Mouse (Mus musculus): Measurements from ENCODE around the gene Ush1g. TPM values are rescaled to one million over a fixed set of nuclear protein-coding genes. Genes with fewer than 3 reads are reported as not detected.

Gene Ush1g
- not detected in 2 replicates for polyA plus RNA-seq (2015; fragmentation: Nextera tagmentation; extraction: Ambion mirVana)

DNA sequence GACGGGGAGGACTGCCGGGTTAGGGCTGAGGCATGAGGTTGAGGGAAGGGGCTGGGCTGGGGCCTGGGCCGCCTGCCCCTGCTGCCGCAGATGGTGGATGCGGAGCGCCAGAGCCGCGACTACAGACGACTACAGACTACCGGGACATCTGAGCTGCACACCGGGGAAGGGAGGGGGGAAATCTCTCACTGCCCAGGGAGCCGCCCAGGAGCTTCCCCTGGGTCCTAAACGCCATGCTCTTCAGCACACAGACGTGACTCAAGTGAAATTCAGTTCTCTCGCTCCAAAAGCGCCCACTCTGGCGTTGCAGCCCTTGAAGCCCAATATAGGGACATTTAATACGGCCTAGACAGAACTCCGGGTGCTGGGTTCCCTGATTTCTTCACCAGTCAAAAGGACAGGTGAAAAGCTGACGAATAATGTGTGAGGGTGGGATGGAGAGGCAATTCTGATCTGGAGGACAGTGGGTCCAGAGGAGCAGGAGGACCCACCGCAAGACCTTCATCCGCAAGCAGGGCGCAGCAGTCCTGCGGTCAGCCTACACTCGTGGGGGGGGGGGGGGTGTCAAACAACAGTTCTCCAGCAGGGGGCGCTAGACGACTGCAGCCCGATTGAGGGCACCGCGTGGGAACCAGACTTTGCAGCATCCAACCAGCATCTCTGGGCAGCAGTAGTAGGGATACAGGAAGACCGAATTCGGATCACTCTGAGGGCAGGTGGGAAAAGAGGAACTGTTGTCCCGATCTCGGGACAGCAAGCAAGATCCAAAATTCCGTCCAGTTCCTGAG lies at the start of gene Ush1g:
Ush1g (minus strand) TSS at position 136 of the 788 bp plus-strand sequence.
- peaks cover 23% of the 10 kb centered on the region for H3K4me1 ChIP-seq
- H3K4me3 ChIP-seq: peak within 1 kb of the TSS; percentile 14; the same call in 1 of the 2 replicates
- H3K9me3 ChIP-seq (replicated peaks): no peaks in the 10 kb centered on the region
- H3K36me3 ChIP-seq (ENCODE audit: poor library complexity, severe bottlenecking): no peaks in the 10 kb centered on the region
- no peak within 1 kb of the TSS for H3K27ac ChIP-seq
- peak within 1 kb of the TSS; percentile 30 for H3K4me2 ChIP-seq
- H3K9ac ChIP-seq: peak within 1 kb of the TSS; percentile 21; the same call in 1 of the 2 replicates
- WGBS: 4% methylated on average over 35 of the region's 35 CpGs
- H3K27me3 ChIP-seq: peaks cover 91% of the 10 kb centered on the region
- ATAC-seq: peak; percentile 45; the same call in 1 of the 2 replicates

GRCm38 (mm10) chr11:115371354-115371753 lies 49.5 kb upstream of the Ush1g start:
- Histone ChIP-seq H3K27me3 (peaks cover 21% of the 10 kb centered on the region), H3K36me3 (ENCODE audit: poor library complexity, severe bottlenecking) (no peaks in the 10 kb centered on the region), H3K9ac (no peak overlapping the region), H3K4me1 (peaks cover 26% of the 10 kb centered on the region), H3K9me3 (replicated peaks) (no peaks in the 10 kb centered on the region), H3K27ac (no peak overlapping the region), H3K4me2 (no peak overlapping the region), H3K4me3 (no peak overlapping the region)
- no peak for ATAC-seq
- 75% methylated on average over 8 of the region's 8 CpGs for WGBS

DNA sequence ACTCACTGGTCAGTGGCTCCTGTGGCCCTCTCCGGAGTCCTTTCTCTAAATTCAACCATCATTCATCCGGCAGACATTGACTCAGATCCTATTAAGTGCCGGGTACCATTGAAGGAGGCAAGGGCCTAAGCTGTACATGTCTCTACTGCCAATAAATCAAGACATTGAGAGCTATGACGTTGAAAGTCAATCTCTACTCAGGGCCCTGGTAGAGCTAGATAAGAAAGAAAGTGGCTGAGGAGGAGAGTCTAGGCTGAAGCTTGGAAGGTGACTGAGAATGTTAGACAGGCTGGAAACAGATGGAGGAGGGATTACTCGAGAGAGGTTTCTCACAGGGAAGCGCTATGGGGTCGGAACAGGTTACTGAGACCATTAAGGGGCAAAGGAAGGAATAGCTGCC lies 48.5 kb upstream of the Ush1g start:
- peaks cover 32% of the 10 kb centered on the region for H3K4me1 ChIP-seq
- H3K9ac ChIP-seq: no peak overlapping the region
- 55% methylated on average over 7 of the region's 7 CpGs for WGBS
- no peaks in the 10 kb centered on the region for H3K36me3 ChIP-seq (ENCODE audit: poor library complexity, severe bottlenecking)
- H3K4me3 ChIP-seq: no peak overlapping the region
- no peak overlapping the region for H3K27ac ChIP-seq
- ATAC-seq: no peak
- no peak overlapping the region for H3K4me2 ChIP-seq
- peaks cover 24% of the 10 kb centered on the region for H3K27me3 ChIP-seq
- no peaks in the 10 kb centered on the region for H3K9me3 ChIP-seq (replicated peaks)

DNA sequence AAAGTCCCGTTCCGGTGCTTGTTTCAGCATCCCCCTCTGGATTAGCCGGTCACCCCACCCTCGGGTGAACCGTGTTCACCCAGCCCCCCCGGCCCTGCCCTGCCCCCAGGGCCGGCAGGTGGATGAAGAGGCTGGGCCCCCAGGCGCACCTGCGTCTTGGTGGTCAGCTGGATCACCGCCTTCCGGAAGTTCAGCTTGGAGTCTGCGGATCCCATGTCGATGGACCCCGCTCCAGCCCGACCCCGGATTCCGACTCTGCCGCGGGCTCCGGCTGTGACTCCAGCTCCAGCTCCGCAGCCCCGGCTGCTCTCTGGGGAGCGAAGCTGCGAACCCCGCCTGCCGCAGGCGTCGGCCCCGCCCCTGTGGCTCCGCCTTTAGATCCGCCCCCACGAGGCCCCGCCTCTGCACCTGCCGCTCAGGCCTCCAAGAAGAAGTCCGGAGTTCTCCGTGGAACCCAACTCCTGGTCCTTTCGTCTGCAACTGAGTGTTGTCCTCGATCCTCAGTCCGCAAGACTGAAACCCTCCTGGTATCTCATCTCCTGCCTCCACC lies 45.6 kb upstream of the Ush1g start, which contains the start of gene Hid1:
Hid1 (minus strand) TSS at position 362 of the 550 bp plus-strand sequence.
- Histone ChIP-seq H3K9ac (peak within 1 kb of the TSS; percentile 82), H3K27me3 (peaks cover 9% of the 10 kb centered on the region; the same call in 1 of the 2 replicates), H3K36me3 (ENCODE audit: poor library complexity, severe bottlenecking) (no peaks in the 10 kb centered on the region), H3K4me2 (peak within 1 kb of the TSS; percentile 99), H3K4me1 (peaks cover 16% of the 10 kb centered on the region), H3K4me3 (peak within 1 kb of the TSS; percentile 71), H3K9me3 (replicated peaks) (no peaks in the 10 kb centered on the region), H3K27ac (peak within 1 kb of the TSS; percentile 80)
- peak; percentile 88 for ATAC-seq
- WGBS: under 1% methylated on average over 32 of the region's 39 CpGs

GRCm38 (mm10) chr11:115366706-115367394 lies 45.0 kb upstream of the Ush1g start:
- H3K4me2 ChIP-seq: peak overlapping the region; percentile 99
- H3K4me3 ChIP-seq: peak overlapping the region; percentile 71
- peaks cover 9% of the 10 kb centered on the region; the same call in 1 of the 2 replicates for H3K27me3 ChIP-seq
- no peaks in the 10 kb centered on the region for H3K9me3 ChIP-seq (replicated peaks)
- no peaks in the 10 kb centered on the region for H3K36me3 ChIP-seq (ENCODE audit: poor library complexity, severe bottlenecking)
- H3K9ac ChIP-seq: peak overlapping the region; percentile 82
- peak overlapping the region; percentile 80 for H3K27ac ChIP-seq
- 3% methylated on average over 26 of the region's 28 CpGs for WGBS
- peak; percentile 76 for ATAC-seq
- H3K4me1 ChIP-seq: peaks cover 16% of the 10 kb centered on the region

- no peaks in the 10 kb centered on the region for H3K9me3 ChIP-seq (replicated peaks)
- peaks cover 9% of the 10 kb centered on the region; the same call in 1 of the 2 replicates for H3K27me3 ChIP-seq
- peak overlapping the region; percentile 82 for H3K9ac ChIP-seq
- H3K4me1 ChIP-seq: peaks cover 16% of the 10 kb centered on the region
- H3K4me3 ChIP-seq: peak overlapping the region; percentile 71
- 42% methylated on average over 7 of the region's 7 CpGs for WGBS
- H3K27ac ChIP-seq: peak overlapping the region; percentile 80; the same call in 1 of the 2 replicates
- ATAC-seq: peak; percentile 19
- H3K36me3 ChIP-seq (ENCODE audit: poor library complexity, severe bottlenecking): no peaks in the 10 kb centered on the region
- H3K4me2 ChIP-seq: peak overlapping the region; percentile 99
Measured at GRCm38 (mm10) chr11:115366039-115366705, 44.3 kb upstream of the Ush1g start.

GRCm38 (mm10) chr11:115364136-115364535 lies 42.3 kb upstream of the Ush1g start:
- H3K4me1 ChIP-seq: peaks cover 23% of the 10 kb centered on the region
- ATAC-seq: no peak
- no peaks in the 10 kb centered on the region for H3K36me3 ChIP-seq (ENCODE audit: poor library complexity, severe bottlenecking)
- 0 out of 2 replicates have a peak, but pooled peaks cover 6% of the 10 kb centered on the region for H3K27me3 ChIP-seq
- no peak overlapping the region for H3K27ac ChIP-seq
- no peaks in the 10 kb centered on the region for H3K9me3 ChIP-seq (replicated peaks)
- no peak overlapping the region for H3K9ac ChIP-seq
- H3K4me3 ChIP-seq: no peak overlapping the region
- WGBS: 88% methylated on average over 3 of the region's 3 CpGs
- H3K4me2 ChIP-seq: no peak overlapping the region; the same call in 1 of the 2 replicates

- H3K9ac ChIP-seq: 0 out of 2 replicates have a peak overlapping the region, but pooled peaks have one; percentile 19
- 65% methylated on average over 6 of the region's 6 CpGs for WGBS
- H3K4me3 ChIP-seq: no peak overlapping the region
- H3K4me1 ChIP-seq: peaks cover 14% of the 10 kb centered on the region
- H3K27me3 ChIP-seq: no peaks in the 10 kb centered on the region
- no peak overlapping the region for H3K4me2 ChIP-seq
- H3K27ac ChIP-seq: peak overlapping the region; percentile 4; the same call in 1 of the 2 replicates
- H3K36me3 ChIP-seq (ENCODE audit: poor library complexity, severe bottlenecking): peaks cover 17% of the 10 kb centered on the region; the same call in 1 of the 2 replicates
- H3K9me3 ChIP-seq (replicated peaks): no peaks in the 10 kb centered on the region
- no peak for ATAC-seq
Measured at GRCm38 (mm10) chr11:115359726-115360125, 37.9 kb upstream of the Ush1g start.

- WGBS: 42% methylated on average over 3 of the region's 3 CpGs
- no peaks in the 10 kb centered on the region for H3K9me3 ChIP-seq (replicated peaks)
- no peak for ATAC-seq
- peak overlapping the region; percentile 19; the same call in 1 of the 2 replicates for H3K9ac ChIP-seq
- peaks cover 17% of the 10 kb centered on the region; the same call in 1 of the 2 replicates for H3K36me3 ChIP-seq (ENCODE audit: poor library complexity, severe bottlenecking)
- H3K4me2 ChIP-seq: no peak overlapping the region
- H3K27ac ChIP-seq: peak overlapping the region; percentile 4
- H3K27me3 ChIP-seq: no peaks in the 10 kb centered on the region
- H3K4me1 ChIP-seq: peaks cover 14% of the 10 kb centered on the region
- H3K4me3 ChIP-seq: no peak overlapping the region
Measured at GRCm38 (mm10) chr11:115359293-115359692, 37.5 kb upstream of the Ush1g start.

- Histone ChIP-seq H3K27ac (no peak overlapping the region; the same call in 1 of the 2 replicates), H3K4me3 (no peak overlapping the region), H3K9ac (peak overlapping the region; percentile 26; the same call in 1 of the 2 replicates), H3K36me3 (ENCODE audit: poor library complexity, severe bottlenecking) (peaks cover 17% of the 10 kb centered on the region), H3K4me1 (peaks cover 14% of the 10 kb centered on the region), H3K9me3 (replicated peaks) (no peaks in the 10 kb centered on the region), H3K27me3 (no peaks in the 10 kb centered on the region), H3K4me2 (no peak overlapping the region)
- peak; percentile 68 for ATAC-seq
- 19% methylated on average over 5 of the region's 5 CpGs for WGBS
Measured at GRCm38 (mm10) chr11:115358468-115358867, 36.6 kb upstream of the Ush1g start.

GRCm38 (mm10) chr11:115354183-115354582 lies 32.3 kb upstream of the Ush1g start:
- Histone ChIP-seq H3K36me3 (ENCODE audit: poor library complexity, severe bottlenecking) (peaks cover 53% of the 10 kb centered on the region), H3K9me3 (replicated peaks) (no peaks in the 10 kb centered on the region), H3K4me2 (no peak overlapping the region), H3K27me3 (no peaks in the 10 kb centered on the region), H3K9ac (no peak overlapping the region), H3K27ac (no peak overlapping the region), H3K4me1 (peaks cover 7% of the 10 kb centered on the region), H3K4me3 (no peak overlapping the region)
- WGBS: 8% methylated on average over 8 of the region's 8 CpGs
- peak; percentile 31; the same call in 1 of the 2 replicates for ATAC-seq

Data from forebrain, embryonic 13.5 days (tissue).